Mouse (Mus musculus): ENCODE measurements around the gene E330034G19Rik. TPM values are rescaled to one million over a fixed set of nuclear protein-coding genes. Genes with fewer than 3 reads are reported as not detected.

E330034G19Rik gene
- total and polyA plus RNA-seq, 3 experiments: 0.17 TPM; not detected in 2

DNA sequence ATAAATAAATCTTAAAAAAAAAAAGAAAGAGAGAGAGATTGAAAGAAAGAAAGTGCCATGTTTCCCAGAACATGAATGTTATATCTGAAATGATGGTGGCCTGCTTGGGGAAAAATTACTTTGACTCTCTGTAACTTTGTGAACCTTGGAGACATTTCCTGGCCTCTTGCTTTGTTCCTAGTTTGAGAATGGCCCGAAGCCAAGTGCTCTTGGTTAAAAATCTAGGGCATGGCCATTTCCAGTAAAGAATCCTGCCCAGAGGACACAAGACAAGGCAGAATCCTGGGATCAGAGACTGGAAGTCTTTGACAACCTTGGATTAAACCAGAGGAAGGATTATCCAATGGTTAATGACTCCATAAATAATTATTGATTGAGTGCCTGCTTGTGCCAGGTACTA lies 41.7 kb upstream of the E330034G19Rik start:
- Histone ChIP-seq H3K27me3 (replicated peaks) (peaks cover 19% of the 10 kb centered on the region), H3K79me2 (replicated peaks; ENCODE audit: control insufficient read depth, extremely low read depth, insufficient read depth, poor library complexity, severe bottlenecking) (no peaks in the 10 kb centered on the region), H3K4me2 (ENCODE audit: insufficient read depth, low read depth, poor library complexity, severe bottlenecking) (no peak overlapping the region), H3K27ac (ENCODE audit: insufficient read depth, low read depth) (no peak overlapping the region), H3K9me3 (replicated peaks; ENCODE audit: low read length) (peaks cover 7% of the 10 kb centered on the region), H3K36me3 (replicated peaks in 1 of 2; ENCODE audit: control insufficient read depth in 1 of 2, insufficient read depth in 1 of 2, low read length in 1 of 2) (no peaks in the 10 kb centered on the region), H3K4me1 (ENCODE audit: control insufficient read depth in 1 of 2, insufficient read depth in 2 of 2) (peaks cover 0 to 7% of the 10 kb centered on the region in 2 experiments; a peak in 1 of 4 replicates), H3K4me3 (replicated peaks in 1 of 3; ENCODE audit: low read depth in 2 of 3, low read length in 2 of 3, poor library complexity in 1 of 3) (no peak overlapping the region), H3K9ac (ENCODE audit: insufficient read depth, low read depth) (no peak overlapping the region)
- in situ Hi-C loops (cut with MboI; ENCODE audit: low pct_ligation_motif_present, low pct_unique_long_range_greater_than_20kb, low sequenced_read_pairs): no loop called here
- no peak for DNase-seq (ENCODE audit: extremely low read depth)
- TF ChIP-seq USF2 (conservative IDR thresholded peaks at IDR 0.05; ENCODE audit: low read depth, low read length) (no peak), ZC3H11A (IDR thresholded peaks at IDR 0.05; ENCODE audit: low read depth, low read length) (no peak), MXI1 (IDR thresholded peaks at IDR 0.05; ENCODE audit: low read depth, low read length) (no peak), CHD2 (IDR thresholded peaks at IDR 0.05; ENCODE audit: low read length) (no peak), PAX5 (IDR thresholded peaks at IDR 0.05; ENCODE audit: low read length) (no peak), MAZ (IDR thresholded peaks at IDR 0.05; ENCODE audit: low read depth, low read length) (no peak), POLR2AphosphoS2 (IDR thresholded peaks at IDR 0.05; ENCODE audit: low read depth, low read length) (no peak), CTCF (conservative IDR thresholded peaks at IDR 0.05 in 1 of 2, IDR thresholded peaks at IDR 0.05 in 1 of 2; ENCODE audit: low read depth in 2 of 2, low read length in 2 of 2) (no peak), TCF12 (IDR thresholded peaks at IDR 0.05; ENCODE audit: low read depth, low read length) (no peak), CHD1 (IDR thresholded peaks at IDR 0.05; ENCODE audit: low read depth, low read length) (no peak), EP300 (IDR thresholded peaks at IDR 0.05; ENCODE audit: low read length) (no peak)
- dilution Hi-C loops (cut with MboI; ENCODE audit: extremely low pct_ligation_motif_present, extremely low pct_unique_long_range_greater_than_20kb, low sequenced_read_pairs): no loop called here

GRCm38 (mm10) chr14:24253611-24254202 lies 39.3 kb upstream of the E330034G19Rik start:
- TF ChIP-seq ELF1 (IDR thresholded peaks at IDR 0.05; ENCODE audit: low read depth, low read length) (no peak), ZKSCAN1 (IDR thresholded peaks at IDR 0.05; ENCODE audit: borderline replicate concordance, low read depth, low read length) (no peak), USF1 (IDR thresholded peaks at IDR 0.05; ENCODE audit: low read depth, low read length) (no peak), CHD2 (IDR thresholded peaks at IDR 0.05; ENCODE audit: low read length) (no peak), JUND (conservative IDR thresholded peaks at IDR 0.05; ENCODE audit: low read depth, low read length) (no peak), BHLHE40 (IDR thresholded peaks at IDR 0.05; ENCODE audit: low read depth, low read length) (no peak), ETS1 (conservative IDR thresholded peaks at IDR 0.05; ENCODE audit: low read depth, low read length) (no peak), NELFE (IDR thresholded peaks at IDR 0.05; ENCODE audit: low read depth, low read length) (no peak), POLR2A (IDR thresholded peaks at IDR 0.05; ENCODE audit: low read depth, low read length) (no peak), GABPA (IDR thresholded peaks at IDR 0.05; ENCODE audit: insufficient replicate concordance, low read depth, low read length) (no peak)
- H3K36me3 ChIP-seq (replicated peaks in 1 of 2; ENCODE audit: control insufficient read depth in 1 of 2, insufficient read depth in 1 of 2, low read length in 1 of 2): no peaks in the 10 kb centered on the region
- in situ Hi-C loops (cut with MboI; ENCODE audit: low pct_ligation_motif_present, low pct_unique_long_range_greater_than_20kb, low sequenced_read_pairs) (no loop called here), dilution Hi-C loops (cut with MboI; ENCODE audit: extremely low pct_ligation_motif_present, extremely low pct_unique_long_range_greater_than_20kb, low sequenced_read_pairs) (no loop called here)
- no peaks in the 10 kb centered on the region for H3K79me2 ChIP-seq (replicated peaks; ENCODE audit: control insufficient read depth, extremely low read depth, insufficient read depth, poor library complexity, severe bottlenecking)
- H3K9ac ChIP-seq (ENCODE audit: insufficient read depth, low read depth): no peak overlapping the region
- H3K4me3 ChIP-seq (replicated peaks in 1 of 3; ENCODE audit: low read depth in 2 of 3, low read length in 2 of 3, poor library complexity in 1 of 3): no peak overlapping the region
- peaks cover 5% of the 10 kb centered on the region for H3K9me3 ChIP-seq (replicated peaks; ENCODE audit: low read length)
- peak; percentile 10 for DNase-seq (ENCODE audit: extremely low read depth)
- H3K4me2 ChIP-seq (ENCODE audit: insufficient read depth, low read depth, poor library complexity, severe bottlenecking): no peak overlapping the region
- peaks cover 0 to 7% of the 10 kb centered on the region in 2 experiments; a peak in 1 of 4 replicates for H3K4me1 ChIP-seq (ENCODE audit: control insufficient read depth in 1 of 2, insufficient read depth in 2 of 2)
- peaks cover 26% of the 10 kb centered on the region for H3K27me3 ChIP-seq (replicated peaks)
- H3K27ac ChIP-seq (ENCODE audit: insufficient read depth, low read depth): no peak overlapping the region

All from CH12.LX (cell line).